Mouse (Mus musculus) thymus, adult 2 months (tissue): Measurements from ENCODE around the gene Hdac4. TPM values are rescaled to one million over a fixed set of nuclear protein-coding genes. Genes with fewer than 3 reads are reported as not detected.

Experiments
- DNase-seq: peaks from one replicate; pipeline ENCODE4 v3.0.0; 2021
- H3K27ac ChIP-seq: fragments of 200-500 bp; 2 replicates; pipeline ENCODE4 v1.5.1; 2012; ENCODE audit warnings: low read length, control low read depth; ENCODE audit not compliant: control insufficient read depth, insufficient read depth
- H3K27me3 ChIP-seq: fragments of 200-500 bp; 2 replicates; pipeline ENCODE4 v1.6.1; 2012; ENCODE audit warnings: mild to moderate bottlenecking, low read length, moderate library complexity, mixed read lengths; ENCODE audit not compliant: control insufficient read depth, insufficient read depth
- H3K36me3 ChIP-seq: fragments of 200-500 bp; 2 replicates; pipeline ENCODE4 v1.6.1; 2012; ENCODE audit warnings: mild to moderate bottlenecking, low read length, moderate library complexity; ENCODE audit not compliant: control insufficient read depth, insufficient read depth
- H3K4me1 ChIP-seq: fragments of 200-500 bp; replicated peaks from 2 replicates; pipeline ENCODE4 v1.6.1; 2012; ENCODE audit warnings: low read length; ENCODE audit not compliant: control insufficient read depth, insufficient read depth
- H3K4me3 ChIP-seq: fragments of 200-500 bp; 2 replicates; pipeline ENCODE4 v1.5.1; 2012; ENCODE audit warnings: mild to moderate bottlenecking, low read length, control low read depth, moderate library complexity; ENCODE audit not compliant: control insufficient read depth, insufficient read depth
- CTCF ChIP-seq: fragments of 200-500 bp; IDR thresholded peaks from 2 replicates; pipeline ENCODE4 v1.5.1; 2012; ENCODE audit warnings: mild to moderate bottlenecking, control low read depth, low read length, moderate library complexity, borderline replicate concordance; ENCODE audit not compliant: control insufficient read depth, poor library complexity, insufficient read depth; ENCODE audit errors: extremely low read depth
- POLR2A ChIP-seq: fragments of 200-500 bp; IDR thresholded peaks from 2 replicates; pipeline ENCODE4 v1.6.1; 2012; ENCODE audit warnings: mild to moderate bottlenecking, low read length, control low read depth, moderate library complexity; ENCODE audit not compliant: control insufficient read depth, poor library complexity, insufficient read depth; ENCODE audit errors: extremely low read depth
- WGBS: fragments of 180-500 bp; shearing (Covaris S2); methylation state at CpG from one replicate; pipeline ENCODE4 v1.1.7; 2018; 5-methylcytosine and 5-hydroxymethylcytosine counted together
- polyA plus RNA-seq: library from polyadenylated mRNA; depleted of rRNA; stranded (reverse); fragments of >200 nt; gene quantifications from 2 replicates; pipeline ENCODE4 v1.2.3, GENCODE M21; 2012

Gene Hdac4
- polyA plus RNA-seq, 1 experiment: 33.2 TPM

DNA sequence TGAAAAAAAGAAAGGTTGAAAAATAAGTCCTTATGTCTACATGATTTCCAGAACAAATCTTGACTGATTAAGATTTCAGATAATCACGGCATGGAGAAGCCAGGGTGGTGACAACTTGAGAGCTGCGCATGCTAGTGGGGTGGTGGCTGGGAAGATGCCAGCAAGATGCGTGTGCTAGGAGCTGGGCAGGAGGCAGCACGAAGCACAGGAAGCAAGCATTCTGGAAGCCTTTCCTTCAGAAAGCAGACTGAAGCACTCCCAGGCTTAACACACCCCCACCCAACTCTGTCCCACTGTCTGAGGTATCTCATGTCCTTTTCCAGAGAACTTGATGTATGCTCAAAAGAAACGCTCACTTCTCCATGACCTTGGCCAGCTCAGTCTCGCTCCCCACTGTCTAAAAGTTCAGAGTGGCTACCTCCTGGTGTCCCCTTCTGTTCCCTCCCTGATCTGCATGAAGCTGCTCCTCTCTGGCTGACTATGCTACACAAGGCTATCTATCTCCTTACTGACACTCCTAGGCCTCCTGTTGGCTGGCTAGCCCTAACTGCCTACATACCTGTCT is 52.1 kb downstream of the Hdac4 start:
- H3K36me3 ChIP-seq: no peaks in the 10 kb centered on the region
- peaks cover 15% of the 10 kb centered on the region for H3K4me1 ChIP-seq
- 86% methylated on average over 6 of the region's 6 CpGs for WGBS
- TF ChIP-seq CTCF (no peak), POLR2A (no peak)
- H3K27me3 ChIP-seq: no peaks in the 10 kb centered on the region
- no peak for DNase-seq
- H3K27ac ChIP-seq: no peak overlapping the region
- no peak overlapping the region for H3K4me3 ChIP-seq

- DNase-seq: no peak
- H3K27ac ChIP-seq: no peak overlapping the region
- TF ChIP-seq POLR2A: no peak
- H3K36me3 ChIP-seq: no peaks in the 10 kb centered on the region
- H3K4me3 ChIP-seq: no peak overlapping the region
- H3K4me1 ChIP-seq: peaks cover 9% of the 10 kb centered on the region; the same call in 1 of the 2 replicates
- WGBS: 98% methylated on average over 4 of the region's 4 CpGs
- H3K27me3 ChIP-seq: no peaks in the 10 kb centered on the region
Measured at GRCm38 (mm10) chr1:92142793-92143192, 52.7 kb downstream of the Hdac4 start.

DNA sequence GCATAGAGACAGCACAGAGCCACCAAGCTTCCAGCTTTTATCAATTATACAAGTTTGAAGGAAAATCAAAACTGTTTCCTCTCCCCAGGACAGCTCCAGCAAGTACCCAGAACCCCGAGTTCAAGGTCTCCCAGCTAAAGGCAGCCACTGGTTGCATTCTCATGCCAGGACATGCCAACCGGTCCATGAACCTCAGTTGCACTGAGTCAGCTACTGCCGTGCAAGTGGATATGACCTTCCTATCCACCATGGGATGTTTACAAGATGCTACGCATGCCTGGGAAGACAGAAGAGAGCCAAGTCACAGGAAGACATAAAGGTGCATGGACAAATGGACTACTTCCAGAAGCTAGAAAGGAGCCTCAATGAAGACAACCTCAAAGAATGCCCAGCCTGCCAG is 56.5 kb downstream of the Hdac4 start:
- no peak overlapping the region for H3K4me3 ChIP-seq
- H3K36me3 ChIP-seq: no peaks in the 10 kb centered on the region
- WGBS: 96% methylated on average over 4 of the region's 4 CpGs
- DNase-seq: no peak
- TF ChIP-seq POLR2A (no peak), CTCF (no peak)
- H3K4me1 ChIP-seq: peaks cover 7% of the 10 kb centered on the region; the same call in 1 of the 2 replicates
- no peaks in the 10 kb centered on the region for H3K27me3 ChIP-seq
- no peak overlapping the region for H3K27ac ChIP-seq

- WGBS: 83% methylated on average over 2 of the region's 2 CpGs
- Histone ChIP-seq H3K27me3 (no peaks in the 10 kb centered on the region), H3K4me3 (no peak overlapping the region), H3K4me1 (peaks cover 5% of the 10 kb centered on the region; the same call in 1 of the 2 replicates), H3K36me3 (no peaks in the 10 kb centered on the region), H3K27ac (no peak overlapping the region)
- DNase-seq: no peak
- TF ChIP-seq CTCF: no peak
- no peak for TF ChIP-seq POLR2A
Measured at GRCm38 (mm10) chr1:92137136-92137848, 58.2 kb downstream of the Hdac4 start.

DNA sequence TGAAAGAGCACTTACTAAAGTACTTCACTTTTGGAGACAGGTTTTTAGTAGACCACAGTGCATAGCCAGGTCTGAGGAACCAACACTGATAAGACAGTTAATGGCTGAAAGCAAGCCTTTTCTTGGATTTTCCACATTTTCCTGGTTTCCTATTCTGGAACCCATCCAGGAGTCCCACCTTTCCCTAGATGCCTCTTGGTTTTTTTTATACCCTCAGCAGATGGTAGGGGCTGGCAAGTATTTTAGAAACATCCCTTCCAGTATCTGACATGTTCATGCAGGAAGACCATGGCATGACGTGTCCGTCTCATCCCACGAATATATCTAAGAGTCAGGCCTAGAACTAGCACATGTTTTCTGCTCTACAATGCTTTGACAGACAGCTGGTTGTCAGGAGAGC is 59.1 kb downstream of the Hdac4 start:
- 94% methylated on average over 3 of the region's 3 CpGs for WGBS
- Histone ChIP-seq H3K27me3 (no peaks in the 10 kb centered on the region), H3K4me1 (0 out of 2 replicates have a peak, but pooled peaks cover 3% of the 10 kb centered on the region), H3K4me3 (no peak overlapping the region), H3K27ac (no peak overlapping the region), H3K36me3 (no peaks in the 10 kb centered on the region)
- no peak for TF ChIP-seq CTCF
- DNase-seq: no peak

DNA sequence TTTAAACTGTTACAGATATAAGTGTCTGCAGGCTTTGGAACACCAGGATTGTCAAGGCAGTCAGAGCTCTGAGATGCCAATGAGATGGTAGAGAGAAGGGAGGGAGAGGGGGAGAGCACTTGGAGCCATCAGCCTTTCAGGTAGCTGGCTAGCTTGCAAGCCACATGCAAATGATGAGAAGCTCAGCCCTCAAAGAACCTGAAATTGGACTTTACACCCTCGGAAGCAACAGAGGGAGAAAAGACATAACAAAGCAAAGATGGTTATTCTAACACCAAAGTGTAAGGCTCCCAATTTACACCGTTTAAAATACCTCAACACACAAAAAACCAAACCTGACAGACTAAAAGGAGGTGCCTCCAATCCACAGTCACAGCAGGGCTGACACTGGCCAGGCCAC is 63.3 kb downstream of the Hdac4 start:
- no peak for DNase-seq
- Histone ChIP-seq H3K36me3 (no peaks in the 10 kb centered on the region), H3K27me3 (no peaks in the 10 kb centered on the region), H3K27ac (no peak overlapping the region), H3K4me3 (no peak overlapping the region), H3K4me1 (peaks cover 24% of the 10 kb centered on the region)
- 60% methylated on average over 2 of the region's 2 CpGs for WGBS
- TF ChIP-seq POLR2A (no peak), CTCF (no peak)
